Mouse (Mus musculus) small intestine, adult 2 months (tissue): ENCODE data around the gene Elobl.

Experiments
- CTCF ChIP-seq: fragments of 200-500 bp; IDR thresholded peaks from 2 replicates; pipeline ENCODE4 v1.5.1; 2012; ENCODE audit warnings: low read depth, mild to moderate bottlenecking, control low read depth, inconsistent platforms, low read length, moderate library complexity, mixed read lengths; ENCODE audit not compliant: insufficient replicate concordance, insufficient read length; ENCODE audit errors: extremely low read depth
- POLR2A ChIP-seq: fragments of 200-500 bp; IDR thresholded peaks from 2 replicates; pipeline ENCODE4 v1.6.1; 2012; ENCODE audit warnings: low read depth, mild to moderate bottlenecking, control low read depth, inconsistent platforms, low read length, moderate library complexity

DNA sequence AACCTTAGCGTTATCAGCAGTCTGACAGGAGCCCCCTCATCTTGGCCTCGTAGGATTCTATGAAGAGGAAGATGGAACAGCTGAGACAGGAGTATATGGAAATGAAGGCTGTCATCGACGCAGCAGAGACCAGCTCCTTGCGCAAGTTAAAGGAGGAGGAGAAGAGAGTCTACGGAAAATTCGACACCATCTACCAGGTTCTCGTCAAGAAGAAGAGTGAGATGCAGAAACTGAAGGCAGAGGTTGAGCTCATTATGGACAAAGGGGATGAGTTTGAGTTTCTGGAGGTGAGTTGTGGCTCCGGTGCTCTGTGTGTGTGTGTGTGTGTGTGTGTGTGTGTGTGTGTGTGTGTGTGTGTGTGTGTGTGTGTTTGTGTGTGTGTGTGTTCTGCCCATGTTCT lies 42.3 kb upstream of the Elobl start:
- TF ChIP-seq CTCF (no peak), POLR2A (no peak)
